Mouse (Mus musculus) liver, embryonic 12.5 days (tissue): Measurements from ENCODE around the gene Eif4a1. TPM values are rescaled to one million over a fixed set of nuclear protein-coding genes. Genes with fewer than 3 reads are reported as not detected.

Experiments used
- ATAC-seq: fragments of 200-750 bp; cut with Nextera tagmentation; 2 replicates; pipeline ENCODE4 v1.8.0; 2017; ENCODE audit warnings: moderate number of reproducible peaks, mild to moderate bottlenecking, moderate library complexity
- H3K27ac ChIP-seq: fragments of 300-500 bp; sonication (generic); 2 replicates; pipeline ENCODE4 v1.5.1; 2016; ENCODE audit warnings: mild to moderate bottlenecking
- H3K27me3 ChIP-seq: fragments of 300-500 bp; sonication (generic); replicated peaks from 2 replicates; pipeline ENCODE4 v1.6.1; 2016; ENCODE audit warnings: mild to moderate bottlenecking, moderate library complexity
- H3K36me3 ChIP-seq: fragments of 300-500 bp; sonication (generic); 2 replicates; pipeline ENCODE4 v1.6.1; 2016; ENCODE audit warnings: mild to moderate bottlenecking, moderate library complexity
- H3K4me1 ChIP-seq: fragments of 300-500 bp; sonication (generic); 2 replicates; pipeline ENCODE4 v1.6.1; 2016
- H3K4me2 ChIP-seq: fragments of 300-500 bp; sonication (generic); 2 replicates; pipeline ENCODE4 v1.6.1; 2016; ENCODE audit warnings: mild to moderate bottlenecking, moderate library complexity
- H3K4me3 ChIP-seq: fragments of 300-500 bp; sonication (generic); 2 replicates; pipeline ENCODE4 v1.5.1; 2016; ENCODE audit warnings: mild to moderate bottlenecking, moderate library complexity
- H3K9ac ChIP-seq: fragments of 300-500 bp; sonication (generic); 2 replicates; pipeline ENCODE4 v1.6.1; 2016; ENCODE audit warnings: mild to moderate bottlenecking, moderate library complexity
- H3K9me3 ChIP-seq: fragments of 300-500 bp; sonication (generic); replicated peaks from 2 replicates; pipeline ENCODE4 v1.6.1; 2016; ENCODE audit warnings: mild to moderate bottlenecking, moderate library complexity
- WGBS: fragments of 180-500 bp; shearing (Covaris S2); methylation state at CpG from one replicate; pipeline ENCODE4 v1.1.7; 2016; ENCODE audit not compliant: insufficient replicate concordance; 5-methylcytosine and 5-hydroxymethylcytosine counted together
- microRNA counts: library from miRNA; unstranded; fragments of <30 nt; microRNA quantifications from one replicate; lab custom pipeline; 2017
- microRNA-seq: library from miRNA; unstranded; fragments of <30 nt; microRNA quantifications from one replicate; pipeline ENCODE4, GENCODE M21; 2017
- polyA plus RNA-seq: library from polyadenylated mRNA; unstranded; fragments of >200 nt; fragmentation: Nextera tagmentation; extraction: Ambion mirVana; gene quantifications from 2 replicates; pipeline ENCODE4 v1.2.1, GENCODE M21; 2016

The Eif4a1 gene
- polyA plus RNA-seq, 1 experiment from 2014 or later: 408 TPM

- no peaks in the 10 kb centered on the region for H3K36me3 ChIP-seq
- no peak for ATAC-seq
- H3K9ac ChIP-seq: peak overlapping the region; percentile 70
- peaks cover 48% of the 10 kb centered on the region for H3K4me1 ChIP-seq
- peak overlapping the region; percentile 51 for H3K27ac ChIP-seq
- peak overlapping the region; percentile 62 for H3K4me3 ChIP-seq
- WGBS: 45% methylated on average over 6 of the region's 6 CpGs
- H3K4me2 ChIP-seq: peak overlapping the region; percentile 77
- H3K27me3 ChIP-seq: peaks cover 4% of the 10 kb centered on the region; the same call in 1 of the 2 replicates
- no peaks in the 10 kb centered on the region for H3K9me3 ChIP-seq
These were observed 49.8 kb downstream of the Eif4a1 start for GRCm38 (mm10) chr11:69622406-69622805.

GRCm38 (mm10) chr11:69621571-69622268 lies 50.5 kb downstream of the Eif4a1 start, which contains the start of gene Sat2:
Gene Sat2, plus strand, starts transcription at chr11:69622024.
- H3K36me3 ChIP-seq: no peaks in the 10 kb centered on the region
- peak; percentile 59; the same call in 1 of the 2 replicates for ATAC-seq
- H3K4me3 ChIP-seq: peak within 1 kb of the TSS; percentile 62
- H3K9me3 ChIP-seq: no peaks in the 10 kb centered on the region
- 4% methylated on average over 20 of the region's 20 CpGs for WGBS
- H3K9ac ChIP-seq: peak within 1 kb of the TSS; percentile 70
- peak within 1 kb of the TSS; percentile 77 for H3K4me2 ChIP-seq
- H3K4me1 ChIP-seq: peaks cover 51% of the 10 kb centered on the region
- H3K27ac ChIP-seq: peak within 1 kb of the TSS; percentile 81
- H3K27me3 ChIP-seq: peaks cover 10% of the 10 kb centered on the region

GRCm38 (mm10) chr11:69620394-69621081 lies 51.7 kb downstream of the Eif4a1 start:
- peak overlapping the region; percentile 70; the same call in 1 of the 2 replicates for H3K9ac ChIP-seq

GRCm38 (mm10) chr11:69617805-69618204 lies 54.4 kb downstream of the Eif4a1 start, which contains the start of gene Shbg:
Gene Shbg, minus strand, starts transcription at chr11:69617905.
- H3K27ac ChIP-seq: peak within 1 kb of the TSS; percentile 58
- peak within 1 kb of the TSS; percentile 6; the same call in 1 of the 2 replicates for H3K4me3 ChIP-seq
- no peaks in the 10 kb centered on the region for H3K36me3 ChIP-seq
- peaks cover 65% of the 10 kb centered on the region for H3K4me1 ChIP-seq
- peak within 1 kb of the TSS; percentile 43 for H3K4me2 ChIP-seq
- H3K9me3 ChIP-seq: no peaks in the 10 kb centered on the region
- H3K9ac ChIP-seq: 0 out of 2 replicates have a peak within 1 kb of the TSS, but pooled peaks have one; percentile 22
- H3K27me3 ChIP-seq: peaks cover 30% of the 10 kb centered on the region
- peak; percentile 33 for ATAC-seq
- WGBS: 36% methylated on average over 5 of the region's 5 CpGs

More at GRCm38 (mm10) chr11:69620394-69621081, 51.7 kb downstream of the Eif4a1 start:
- H3K27me3 ChIP-seq: peaks cover 20% of the 10 kb centered on the region
- no peak overlapping the region for H3K4me3 ChIP-seq
- peak overlapping the region; percentile 77 for H3K4me2 ChIP-seq
- WGBS: 49% methylated on average over 7 of the region's 7 CpGs
- peak; percentile 65 for ATAC-seq
- H3K36me3 ChIP-seq: no peaks in the 10 kb centered on the region
- H3K27ac ChIP-seq: peak overlapping the region; percentile 81
- H3K9me3 ChIP-seq: no peaks in the 10 kb centered on the region
- H3K4me1 ChIP-seq: peaks cover 54% of the 10 kb centered on the region

MicroRNAs within 50 kb of the gene (microRNA counts, 519-probe panel; counts per million panel counts)
- 582 counts per million, percentile 70 among the panel's probes with 10 or more counts for microRNA mmu-miR-1934 (lab: Ali Mortazavi, UCI)
- microRNA mmu-miR-467f (lab: Ali Mortazavi, UCI): 582 counts per million, percentile 70 among the panel's probes with 10 or more counts

Small RNA genes within 50 kb of the gene (microRNA-seq; reads per million reads assigned to microRNA genes)
- gene Mir1934 (14.8 reads per million, percentile 27 among the genes with 10 or more reads in this experiment), gene Mir467f (not detected)

Other genes starting within 250 kb of the Eif4a1 start
- gene Dnah2, start 123.3 kb downstream of the Eif4a1 start, polyA plus RNA-seq: 0.06 and 0.17 TPM in 2 replicates
- gene Efnb3, start 112.2 kb downstream of the Eif4a1 start, polyA plus RNA-seq: 1.7 and 2.3 TPM in 2 replicates
- 24.3 and 27.1 TPM in 2 replicates for gene Wrap53, start 92.2 kb downstream of the Eif4a1 start, polyA plus RNA-seq
- 110 TPM in 2 replicates for gene Trp53, start 92.1 kb downstream of the Eif4a1 start, polyA plus RNA-seq
- gene Atp1b2, start 66.5 kb downstream of the Eif4a1 start, polyA plus RNA-seq: 38.3 and 39.8 TPM in 2 replicates
- 33.0 and 34.9 TPM in 2 replicates for gene Shbg, start 54.5 kb downstream of the Eif4a1 start, polyA plus RNA-seq
- 11.5 and 12.4 TPM in 2 replicates for gene Sat2, start 50.4 kb downstream of the Eif4a1 start, polyA plus RNA-seq
- gene Fxr2, start 39.4 kb downstream of the Eif4a1 start, polyA plus RNA-seq: 22.5 and 23.4 TPM in 2 replicates
- gene Sox15, start 17.1 kb downstream of the Eif4a1 start, polyA plus RNA-seq: not detected in 2 replicates
- 38.2 and 39.4 TPM in 2 replicates for gene Mpdu1, start 9.8 kb downstream of the Eif4a1 start, polyA plus RNA-seq
- gene Cd68, start 6.3 kb downstream of the Eif4a1 start, polyA plus RNA-seq: 14.5 and 15.0 TPM in 2 replicates
- gene Senp3, start 9.7 kb upstream of the Eif4a1 start, polyA plus RNA-seq: 53.8 and 56.2 TPM in 2 replicates
- 0.14 and 0.23 TPM in 2 replicates for gene Tnfsf13, start 13.4 kb upstream of the Eif4a1 start, polyA plus RNA-seq
- gene Tnfsf12, start 23.4 kb upstream of the Eif4a1 start, polyA plus RNA-seq: 3.3 and 3.6 TPM in 2 replicates
- 0.72 and 0.98 TPM in 2 replicates for gene Tnfsfm13, start 23.7 kb upstream of the Eif4a1 start, polyA plus RNA-seq
- gene Polr2a, start 86.2 kb upstream of the Eif4a1 start, polyA plus RNA-seq: 17.4 and 20.2 TPM in 2 replicates
- gene Slc35g3, start 89.5 kb upstream of the Eif4a1 start, polyA plus RNA-seq: not detected in 2 replicates
- gene Zbtb4, start 93.5 kb upstream of the Eif4a1 start, polyA plus RNA-seq: 0.43 and 0.70 TPM in 2 replicates
- gene Chrnb1, start 123.5 kb upstream of the Eif4a1 start, polyA plus RNA-seq: 0.63 and 0.64 TPM in 2 replicates
- 0.45 and 0.48 TPM in 2 replicates for gene Fgf11, start 129.4 kb upstream of the Eif4a1 start, polyA plus RNA-seq
- 0.59 and 0.72 TPM in 2 replicates for gene Tmem102, start 133.2 kb upstream of the Eif4a1 start, polyA plus RNA-seq
- not detected in 2 replicates for gene Gm39566, start 142.9 kb upstream of the Eif4a1 start, polyA plus RNA-seq
- gene Spem2, start 146.0 kb upstream of the Eif4a1 start, polyA plus RNA-seq: not detected in 2 replicates
- gene Spem1, start 149.8 kb upstream of the Eif4a1 start, polyA plus RNA-seq: not detected in 2 replicates
- 1.3 and 1.4 TPM in 2 replicates for gene Nlgn2, start 165.4 kb upstream of the Eif4a1 start, polyA plus RNA-seq
- 330 and 338 TPM in 2 replicates for gene Tmem256, start 166.1 kb upstream of the Eif4a1 start, polyA plus RNA-seq
- 37.0 and 37.7 TPM in 2 replicates for gene Plscr3, start 174.0 kb upstream of the Eif4a1 start, polyA plus RNA-seq
- 1.2 and 1.4 TPM in 2 replicates for gene Tnk1, start 186.3 kb upstream of the Eif4a1 start, polyA plus RNA-seq
- gene Tmem95, start 205.6 kb upstream of the Eif4a1 start, polyA plus RNA-seq: not detected in 2 replicates
- 1.3 TPM in 2 replicates for gene Kctd11, start 209.0 kb upstream of the Eif4a1 start, polyA plus RNA-seq
- gene Acap1, start 223.1 kb upstream of the Eif4a1 start, polyA plus RNA-seq: 7.6 and 8.1 TPM in 2 replicates
- 2.3 TPM in 2 replicates for gene 2810408A11Rik, start 228.6 kb upstream of the Eif4a1 start, polyA plus RNA-seq
- 4.5 and 5.7 TPM in 2 replicates for gene Neurl4, start 228.6 kb upstream of the Eif4a1 start, polyA plus RNA-seq
- 125 TPM in 2 replicates for gene Gps2, start 241.5 kb upstream of the Eif4a1 start, polyA plus RNA-seq
- gene Eif5a, start 249.5 kb upstream of the Eif4a1 start, polyA plus RNA-seq: 2,199 and 2,266 TPM in 2 replicates